Mouse (Mus musculus) kidney, adult 8-10 months (tissue): Measurements from ENCODE around the gene Musk.

Source experiments
- DNase-seq, 2 experiments: peaks; one replicate each; pipeline ENCODE4 v3.0.0; 2022

The Musk gene

GRCm38 (mm10) chr4:58317536-58317935 lies 31.8 kb downstream of the Musk start:
- no peak for DNase-seq

- DNase-seq, result peak; percentile 10 to 15
Measured at GRCm38 (mm10) chr4:58320293-58320692, 34.5 kb downstream of the Musk start.

- DNase-seq, result no peak
Measured at GRCm38 (mm10) chr4:58326746-58327145, 41.0 kb downstream of the Musk start.

GRCm38 (mm10) chr4:58328231-58328630 lies 42.5 kb downstream of the Musk start:
- DNase-seq, result no peak

GRCm38 (mm10) chr4:58330016-58330415 lies 44.3 kb downstream of the Musk start:
- DNase-seq, result no peak

- no peak for DNase-seq
Measured at GRCm38 (mm10) chr4:58330864-58331638, 45.3 kb downstream of the Musk start.

- peak in 1 of 2 experiments; percentile 4 for DNase-seq
Measured at GRCm38 (mm10) chr4:58332394-58332793, 46.6 kb downstream of the Musk start.

- DNase-seq, result no peak
Measured at GRCm38 (mm10) chr4:58336227-58336626, 50.5 kb downstream of the Musk start.

- no peak for DNase-seq
Measured at GRCm38 (mm10) chr4:58339226-58339625, 53.5 kb downstream of the Musk start.

- no peak for DNase-seq
Measured at GRCm38 (mm10) chr4:58350206-58350605, 64.4 kb downstream of the Musk start.

GRCm38 (mm10) chr4:58351165-58351564 lies 65.4 kb downstream of the Musk start:
- no peak for DNase-seq

GRCm38 (mm10) chr4:58351590-58351989 lies 65.8 kb downstream of the Musk start:
- DNase-seq, result peak; percentile 5 to 6

- DNase-seq, result no peak
Measured at GRCm38 (mm10) chr4:58358996-58359395, 73.2 kb downstream of the Musk start.

GRCm38 (mm10) chr4:58365321-58365720 lies 79.6 kb downstream of the Musk start:
- no peak for DNase-seq

- no peak for DNase-seq
Measured at GRCm38 (mm10) chr4:58371106-58371505, 85.3 kb downstream of the Musk start.

- no peak for DNase-seq
Measured at GRCm38 (mm10) chr4:58373599-58373998, 87.8 kb downstream of the Musk start.

GRCm38 (mm10) chr4:58374141-58374870 lies 88.5 kb downstream of the Musk start:
- DNase-seq, result no peak

GRCm38 (mm10) chr4:58379186-58379585 lies 93.4 kb downstream of the Musk start:
- DNase-seq, result no peak

- no peak for DNase-seq
Measured at GRCm38 (mm10) chr4:58400861-58401341, 115.1 kb downstream of the Musk start.

GRCm38 (mm10) chr4:58401973-58402501 lies 116.3 kb downstream of the Musk start:
- no peak for DNase-seq

GRCm38 (mm10) chr4:58413188-58414185 lies 127.7 kb downstream of the Musk start:
- peak; percentile 55 to 68 for DNase-seq

GRCm38 (mm10) chr4:58415537-58415936 lies 129.8 kb downstream of the Musk start:
- DNase-seq, result no peak
